Mouse (Mus musculus) testis, adult 2 months (tissue): ENCODE measurements around the gene Pdzrn3.

ENCODE experiments used
- CTCF ChIP-seq: fragments of 200-500 bp; IDR thresholded peaks from 2 replicates; pipeline ENCODE4 v1.5.1; 2012; ENCODE audit warnings: low read depth, mild to moderate bottlenecking, inconsistent platforms, low read length, moderate library complexity; ENCODE audit not compliant: control insufficient read depth, insufficient read depth, insufficient replicate concordance
- POLR2A ChIP-seq: fragments of 200-500 bp; IDR thresholded peaks from 2 replicates; pipeline ENCODE4 v1.6.1; 2012; ENCODE audit warnings: low read depth, mild to moderate bottlenecking, inconsistent platforms, low read length, moderate library complexity; ENCODE audit not compliant: control insufficient read depth

DNA sequence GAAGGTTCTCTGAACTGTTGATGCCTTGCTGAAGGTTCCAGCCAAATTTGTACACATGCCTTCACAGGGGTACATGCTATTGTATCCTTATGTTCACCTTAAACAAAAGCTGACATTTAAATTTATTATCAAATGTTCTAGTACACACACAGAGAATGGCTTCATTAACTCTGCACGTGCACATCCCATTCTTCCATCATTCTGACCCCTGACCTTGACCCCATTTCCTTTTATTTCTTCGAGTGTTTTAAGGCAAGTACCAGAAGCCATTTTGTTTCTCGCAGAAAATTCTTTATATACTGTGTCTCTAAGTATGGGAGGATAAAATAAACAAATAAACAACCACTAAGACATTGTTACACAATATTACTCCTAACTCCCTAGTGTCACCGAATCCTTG lies 123.0 kb downstream of the Pdzrn3 start:
- TF ChIP-seq CTCF (no peak), POLR2A (no peak)
